Mouse (Mus musculus) heart, embryonic 12.5 days (tissue): ENCODE results near the gene Shisa5. TPM values are rescaled to one million over a fixed set of nuclear protein-coding genes. Genes with fewer than 3 reads are reported as not detected.

Experiments
- ATAC-seq: fragments of 200-750 bp; cut with Nextera tagmentation; 2 replicates; pipeline ENCODE4 v1.8.0; 2017; ENCODE audit warnings: moderate TSS enrichment, moderate library complexity; ENCODE audit not compliant: insufficient number of reproducible peaks, low FRiP score
- H3K27ac ChIP-seq: fragments of 300-500 bp; sonication (generic); 2 replicates; pipeline ENCODE4 v1.5.1; 2016; ENCODE audit warnings: mild to moderate bottlenecking, moderate library complexity; ENCODE audit not compliant: poor library complexity, severe bottlenecking
- H3K27me3 ChIP-seq: fragments of 300-500 bp; sonication (generic); replicated peaks from 2 replicates; pipeline ENCODE4 v1.6.1; 2016; ENCODE audit warnings: mild to moderate bottlenecking, moderate library complexity
- H3K36me3 ChIP-seq: fragments of 300-500 bp; sonication (generic); 2 replicates; pipeline ENCODE4 v1.6.1; 2016; ENCODE audit warnings: mild to moderate bottlenecking, moderate library complexity
- H3K4me1 ChIP-seq: fragments of 300-500 bp; sonication (generic); replicated peaks from 2 replicates; pipeline ENCODE4 v1.6.1; 2016; ENCODE audit warnings: mild to moderate bottlenecking
- H3K4me2 ChIP-seq: fragments of 300-500 bp; sonication (generic); 2 replicates; pipeline ENCODE4 v1.6.1; 2016; ENCODE audit warnings: mild to moderate bottlenecking, moderate library complexity
- H3K4me3 ChIP-seq: fragments of 300-500 bp; sonication (generic); 2 replicates; pipeline ENCODE4 v1.5.1; 2016; ENCODE audit warnings: mild to moderate bottlenecking
- H3K9ac ChIP-seq: fragments of 300-500 bp; sonication (generic); 2 replicates; pipeline ENCODE4 v1.6.1; 2016; ENCODE audit warnings: mild to moderate bottlenecking, moderate library complexity
- H3K9me3 ChIP-seq: fragments of 300-500 bp; sonication (generic); replicated peaks from 2 replicates; pipeline ENCODE4 v1.6.1; 2016; ENCODE audit warnings: mild to moderate bottlenecking, moderate library complexity
- WGBS: fragments of 180-500 bp; shearing (Covaris S2); methylation state at CpG from one replicate; pipeline ENCODE4 v1.1.7; 2016; 5-methylcytosine and 5-hydroxymethylcytosine counted together
- polyA plus RNA-seq: library from polyadenylated mRNA; unstranded; fragments of >200 nt; fragmentation: Nextera tagmentation; extraction: Ambion mirVana; gene quantifications from 2 replicates; pipeline ENCODE4 v1.2.1, GENCODE M21; 2016

The Shisa5 gene
- polyA plus RNA-seq, 1 experiment from 2014 or later, result 67.5 TPM

DNA sequence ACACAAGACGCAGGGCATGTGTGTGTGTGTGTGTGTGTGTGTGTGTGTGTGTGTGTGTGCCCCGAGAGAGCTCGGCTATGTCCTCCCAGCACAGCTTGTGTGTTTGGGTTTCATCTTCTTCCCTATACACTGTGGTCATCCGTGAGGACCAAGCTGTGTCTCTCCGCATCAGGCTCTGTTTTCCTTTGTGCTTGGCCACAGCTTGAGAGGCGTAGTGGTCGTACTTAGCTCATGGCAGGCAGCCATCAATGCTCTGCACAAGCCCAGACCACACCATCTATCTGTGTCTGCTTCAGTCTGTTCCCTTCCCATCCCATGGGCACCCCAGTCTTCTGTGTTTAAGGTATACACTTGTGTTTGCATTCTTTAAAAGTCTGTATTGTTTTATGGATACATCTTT is 3.0 kb downstream of the Shisa5 start:
- H3K9me3 ChIP-seq, result no peaks in the 10 kb centered on the region
- peak overlapping the region; percentile 5; the same call in 1 of the 2 replicates for H3K9ac ChIP-seq
- peak overlapping the region; percentile 0; the same call in 1 of the 2 replicates for H3K4me3 ChIP-seq
- 0 out of 2 replicates have a peak, but pooled peaks have one; percentile 1 for ATAC-seq
- peaks cover 37% of the 10 kb centered on the region for H3K4me1 ChIP-seq
- H3K27me3 ChIP-seq, result no peaks in the 10 kb centered on the region
- H3K4me2 ChIP-seq, result peak overlapping the region; percentile 81
- no peak overlapping the region for H3K27ac ChIP-seq
- WGBS, result 58% methylated on average over 7 of the region's 7 CpGs
- peaks cover 8% of the 10 kb centered on the region; the same call in 1 of the 2 replicates for H3K36me3 ChIP-seq

DNA sequence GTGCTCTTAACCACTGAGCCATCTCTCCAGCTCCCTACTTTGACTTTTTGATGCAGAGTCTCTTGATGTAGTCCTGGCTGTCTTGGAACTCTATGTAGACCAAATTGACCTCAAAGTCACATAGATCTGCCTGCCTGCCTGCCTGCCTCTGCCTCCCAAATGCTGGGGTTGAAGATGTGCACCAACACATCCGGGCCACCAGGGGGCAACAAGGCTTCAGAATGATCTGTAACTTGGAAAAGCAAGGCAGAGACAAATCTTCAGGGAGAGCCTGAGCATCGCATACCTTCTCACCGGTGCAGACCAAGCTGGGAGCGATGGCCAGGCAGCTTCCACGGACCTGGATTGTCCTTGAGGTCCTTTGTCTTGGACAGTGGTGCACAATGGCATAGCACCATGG is 7.9 kb downstream of the Shisa5 start:
- ATAC-seq, result no peak
- Histone ChIP-seq H3K9me3 (no peaks in the 10 kb centered on the region), H3K4me3 (no peak overlapping the region), H3K27me3 (no peaks in the 10 kb centered on the region), H3K9ac (no peak overlapping the region), H3K4me1 (peaks cover 6% of the 10 kb centered on the region), H3K27ac (no peak overlapping the region), H3K36me3 (peaks cover 25% of the 10 kb centered on the region), H3K4me2 (no peak overlapping the region)
- 35% methylated on average over 5 of the region's 5 CpGs for WGBS

DNA sequence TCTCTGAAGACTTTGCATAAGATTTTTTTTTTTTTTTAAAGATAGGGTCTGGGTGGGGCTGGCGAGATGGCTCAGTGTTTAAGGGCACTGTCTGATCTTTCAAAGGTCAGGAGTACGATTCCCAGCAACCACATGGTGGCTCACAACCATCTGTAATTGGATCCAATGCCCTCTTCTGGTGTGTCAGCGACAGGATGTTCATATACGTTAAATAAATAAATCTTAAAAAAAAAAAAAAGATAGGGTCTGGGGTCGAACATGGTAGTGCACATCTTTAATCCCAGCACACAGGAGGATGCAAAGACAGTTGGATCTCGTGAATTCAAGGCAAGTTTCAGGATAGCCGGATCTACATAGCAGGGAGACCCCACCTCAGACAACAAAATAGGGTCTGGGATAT is 11.0 kb downstream of the Shisa5 start:
- peaks cover 37% of the 10 kb centered on the region for H3K36me3 ChIP-seq
- no peak for ATAC-seq
- H3K27ac ChIP-seq, result no peak overlapping the region
- peaks cover 4% of the 10 kb centered on the region for H3K4me1 ChIP-seq
- H3K4me3 ChIP-seq, result no peak overlapping the region
- H3K9me3 ChIP-seq, result no peaks in the 10 kb centered on the region
- no peak overlapping the region for H3K4me2 ChIP-seq
- WGBS, result 76% methylated on average over 7 of the region's 7 CpGs
- H3K27me3 ChIP-seq, result no peaks in the 10 kb centered on the region
- H3K9ac ChIP-seq, result no peak overlapping the region

DNA sequence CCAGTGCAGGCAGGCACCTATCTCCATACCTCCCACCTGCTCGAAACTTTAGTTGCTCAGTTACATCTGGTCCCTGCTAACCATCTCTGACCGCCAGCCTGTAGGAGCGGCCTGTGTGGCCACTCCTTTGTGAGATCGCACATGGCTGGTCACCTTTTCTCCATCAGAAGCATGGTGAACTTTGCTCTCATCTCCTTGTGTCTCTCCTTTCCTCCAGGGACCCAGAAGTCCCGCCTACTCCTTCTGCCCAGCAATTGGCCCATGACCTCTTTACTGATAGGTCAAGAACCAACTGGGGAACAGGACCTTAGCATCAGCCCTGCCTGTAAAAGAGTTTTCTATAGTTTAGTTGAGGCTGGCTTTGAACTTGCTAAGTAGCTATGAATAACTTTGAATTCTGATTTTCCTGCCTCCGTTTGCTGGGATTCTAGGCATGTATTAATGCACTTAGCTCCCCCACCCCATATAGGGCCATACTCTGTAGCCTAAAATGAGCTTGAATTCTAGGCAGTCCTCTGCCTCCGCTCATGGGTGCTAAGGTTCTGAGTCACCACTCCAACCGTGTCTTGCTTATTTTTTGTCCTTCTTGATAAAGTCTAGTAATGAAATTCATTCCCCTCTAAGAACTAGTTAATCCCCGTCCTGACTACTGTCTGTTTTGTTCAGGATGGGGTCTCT is 11.8 kb downstream of the Shisa5 start:
- Histone ChIP-seq H3K9ac (no peak overlapping the region), H3K4me1 (peaks cover 10% of the 10 kb centered on the region), H3K27ac (no peak overlapping the region), H3K9me3 (no peaks in the 10 kb centered on the region), H3K4me3 (no peak overlapping the region), H3K27me3 (no peaks in the 10 kb centered on the region), H3K36me3 (peaks cover 34% of the 10 kb centered on the region), H3K4me2 (no peak overlapping the region)
- 82% methylated on average over 9 of the region's 9 CpGs for WGBS
- ATAC-seq, result no peak

DNA sequence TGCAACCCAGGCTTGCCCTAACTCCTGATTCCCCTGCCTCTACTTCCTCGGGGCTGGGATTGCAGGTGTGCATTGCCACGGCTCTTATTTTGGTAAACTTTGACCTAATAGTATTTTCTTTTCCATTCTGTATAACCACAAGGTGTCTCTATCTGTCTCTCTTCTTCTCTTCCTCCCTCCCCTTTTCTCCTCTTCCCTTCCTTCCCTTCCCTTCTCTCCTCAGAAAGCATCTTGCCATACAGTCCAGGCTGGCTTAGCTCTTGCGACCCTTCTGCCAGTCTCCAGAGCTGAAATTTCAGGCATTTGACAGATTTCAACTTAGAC is 12.3 kb downstream of the Shisa5 start:
- ATAC-seq, result no peak
- no peak overlapping the region for H3K4me2 ChIP-seq
- 78% methylated on average over 3 of the region's 3 CpGs for WGBS

DNA sequence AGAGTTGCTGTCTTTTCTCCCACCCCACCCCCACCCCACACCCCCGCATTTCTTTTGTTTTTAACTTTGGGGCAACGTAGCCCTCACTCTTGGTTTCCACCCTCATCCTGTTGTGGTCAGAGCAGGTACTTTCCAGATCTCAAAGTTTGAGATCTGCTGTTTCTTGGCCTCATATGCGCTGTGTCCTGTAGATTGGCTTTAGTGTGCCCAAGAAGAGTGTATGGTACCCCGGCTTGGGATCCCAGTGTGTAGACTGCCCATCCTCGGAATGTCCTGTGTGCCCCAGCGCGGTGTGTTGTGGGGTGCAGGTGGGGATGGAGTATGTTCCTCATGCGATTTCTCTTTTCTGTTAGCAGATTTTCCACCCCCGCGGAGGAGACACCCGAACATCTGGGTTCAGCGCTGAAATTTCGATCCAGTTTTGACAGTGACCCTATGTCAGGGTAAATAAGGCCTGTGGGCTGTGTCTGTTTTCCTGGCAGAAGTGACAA is 12.7 kb downstream of the Shisa5 start:
- peaks cover 15% of the 10 kb centered on the region for H3K4me1 ChIP-seq
- H3K27ac ChIP-seq, result no peak overlapping the region
- ATAC-seq, result no peak
- no peak overlapping the region for H3K4me2 ChIP-seq
- H3K27me3 ChIP-seq, result no peaks in the 10 kb centered on the region
- no peak overlapping the region for H3K9ac ChIP-seq
- no peak overlapping the region for H3K4me3 ChIP-seq
- WGBS, result 90% methylated on average over 13 of the region's 13 CpGs
- H3K9me3 ChIP-seq, result no peaks in the 10 kb centered on the region
- peaks cover 36% of the 10 kb centered on the region for H3K36me3 ChIP-seq

More for the DNA sequence above, 12.3 kb downstream of the Shisa5 start:
- no peaks in the 10 kb centered on the region for H3K9me3 ChIP-seq
- no peak overlapping the region for H3K27ac ChIP-seq
- H3K4me3 ChIP-seq, result no peak overlapping the region
- H3K4me1 ChIP-seq, result peaks cover 15% of the 10 kb centered on the region
- no peaks in the 10 kb centered on the region for H3K27me3 ChIP-seq
- H3K9ac ChIP-seq, result no peak overlapping the region
- H3K36me3 ChIP-seq, result peaks cover 34% of the 10 kb centered on the region

DNA sequence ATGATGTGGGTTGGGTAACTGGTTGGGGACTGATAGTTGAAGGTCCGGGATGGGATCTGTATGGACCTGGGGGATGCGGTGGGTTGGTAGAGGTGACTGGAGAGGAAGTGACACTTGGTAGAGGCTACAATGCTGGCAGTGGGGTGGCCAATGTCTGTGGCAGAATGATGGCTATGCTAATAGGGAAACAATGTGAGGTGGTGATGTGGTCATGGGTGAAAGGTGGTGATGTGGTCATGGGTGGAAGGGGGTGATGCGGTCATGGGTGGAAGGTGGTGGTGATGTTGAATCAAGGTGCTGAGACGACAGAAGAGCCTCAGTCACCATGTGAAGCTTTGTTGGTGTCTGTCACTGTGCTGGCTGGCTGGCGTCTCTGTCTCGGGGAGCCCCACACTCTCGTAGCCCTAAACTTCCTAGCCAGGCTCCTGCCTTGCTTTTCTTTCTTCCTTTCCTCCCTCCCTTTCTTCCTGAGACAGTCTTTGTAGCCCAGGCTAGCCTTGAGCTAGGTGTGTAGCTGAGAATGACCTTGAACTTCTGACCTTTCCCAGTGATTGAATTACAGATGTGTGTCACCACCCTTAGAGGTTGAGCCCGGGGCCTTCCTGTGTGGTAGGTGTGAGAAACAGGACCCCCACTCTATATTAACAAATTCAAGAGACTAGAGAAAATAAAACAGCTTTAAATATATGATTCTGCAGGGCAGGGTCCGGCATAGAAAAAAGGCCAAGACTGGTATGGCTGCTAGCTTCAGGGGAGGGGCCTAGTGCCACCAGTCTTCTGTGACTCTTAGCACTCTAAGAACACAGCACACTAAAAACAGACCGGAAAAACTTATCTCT is 13.5 kb downstream of the Shisa5 start:
- no peak overlapping the region for H3K4me2 ChIP-seq
- H3K4me1 ChIP-seq, result peaks cover 15% of the 10 kb centered on the region
- H3K9me3 ChIP-seq, result no peaks in the 10 kb centered on the region
- WGBS, result 90% methylated on average over 10 of the region's 10 CpGs
- no peak overlapping the region for H3K27ac ChIP-seq
- peaks cover 39% of the 10 kb centered on the region for H3K36me3 ChIP-seq
- no peaks in the 10 kb centered on the region for H3K27me3 ChIP-seq
- no peak for ATAC-seq
- H3K4me3 ChIP-seq, result no peak overlapping the region
- H3K9ac ChIP-seq, result no peak overlapping the region

DNA sequence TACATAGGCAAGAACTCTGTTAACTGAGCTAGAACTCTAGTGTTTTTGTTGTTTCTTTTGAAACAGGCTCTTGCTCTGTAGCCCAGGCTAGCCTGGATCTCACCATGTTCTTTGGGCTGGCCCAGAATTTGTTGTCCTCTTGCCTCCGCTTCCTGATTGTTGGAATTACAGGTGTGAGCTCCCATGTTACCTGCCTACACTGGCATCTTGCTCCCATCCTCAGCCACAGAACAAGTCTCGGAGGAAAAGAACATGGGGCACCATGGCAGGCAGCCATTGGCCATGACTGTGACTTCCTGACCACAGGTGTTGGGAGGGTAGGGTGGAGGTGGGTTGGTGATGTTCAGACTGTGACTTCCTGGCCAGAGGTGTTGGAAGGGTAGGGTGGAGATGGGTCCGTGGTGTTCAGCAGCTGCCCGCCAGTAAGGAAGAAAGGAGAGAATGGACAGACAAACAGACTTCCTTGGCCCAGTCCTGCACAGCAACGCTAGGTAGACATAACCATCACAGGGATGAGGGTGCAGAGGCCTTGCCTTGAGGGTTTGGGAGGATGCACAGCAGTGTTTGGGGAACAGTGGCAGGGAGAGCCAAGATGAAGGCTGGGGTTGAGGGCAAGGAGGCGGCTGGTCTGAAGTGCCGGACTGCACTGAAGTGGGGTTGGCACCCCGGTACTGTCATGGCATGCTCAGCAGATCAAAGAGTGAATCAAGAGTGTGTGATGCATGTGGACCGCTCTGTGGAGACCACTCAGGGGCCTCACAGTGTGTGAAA is 14.3 kb downstream of the Shisa5 start:
- Histone ChIP-seq H3K9ac (no peak overlapping the region), H3K27ac (no peak overlapping the region), H3K9me3 (no peaks in the 10 kb centered on the region), H3K4me2 (no peak overlapping the region), H3K4me3 (no peak overlapping the region), H3K4me1 (peaks cover 15% of the 10 kb centered on the region), H3K36me3 (peaks cover 47% of the 10 kb centered on the region), H3K27me3 (no peaks in the 10 kb centered on the region)
- 87% methylated on average over 9 of the region's 9 CpGs for WGBS
- ATAC-seq, result no peak

DNA sequence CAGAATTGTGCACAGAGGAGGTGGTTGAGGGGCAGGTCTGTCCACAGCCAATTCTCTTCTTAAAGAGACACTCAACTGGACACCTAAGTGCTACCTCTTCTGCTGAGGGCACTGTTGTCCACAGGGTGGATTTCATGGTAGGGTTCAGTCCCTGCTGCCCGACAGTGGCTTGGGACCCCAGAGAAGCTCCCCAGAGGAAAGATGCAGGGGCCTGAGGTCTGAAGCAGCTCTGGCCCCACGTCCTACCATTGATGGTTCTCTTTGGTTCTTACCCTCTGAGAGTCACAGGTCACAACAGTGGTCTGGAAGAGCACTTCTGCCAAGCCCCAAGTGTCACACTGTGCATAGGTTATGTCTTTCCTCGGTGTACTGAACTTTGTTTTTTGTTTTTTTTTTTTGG is 15.0 kb downstream of the Shisa5 start:
- no peak overlapping the region for H3K9ac ChIP-seq
- WGBS, result 85% methylated on average over 3 of the region's 3 CpGs

DNA sequence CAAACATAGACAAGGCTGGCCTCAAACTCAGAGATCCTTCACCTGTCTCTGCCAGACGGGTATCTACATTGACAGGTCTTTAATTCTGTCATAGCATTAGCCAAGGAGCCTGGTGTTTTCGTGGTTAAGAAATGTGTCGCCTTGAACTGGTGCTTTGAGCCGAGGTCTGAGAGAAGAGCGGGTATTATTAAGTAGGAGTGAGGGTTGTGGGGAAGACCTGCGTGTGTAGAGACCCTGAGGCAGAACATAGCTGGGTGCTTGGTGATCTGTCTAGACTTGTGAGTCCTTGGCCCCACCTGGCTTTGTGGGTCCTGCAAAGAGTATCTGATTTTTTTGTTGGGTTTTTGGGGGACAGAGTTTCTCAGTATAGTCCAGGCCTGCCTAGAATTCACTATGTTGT is 15.5 kb downstream of the Shisa5 start:
- Histone ChIP-seq H3K36me3 (peaks cover 48% of the 10 kb centered on the region), H3K4me3 (no peak overlapping the region), H3K27ac (0 out of 2 replicates have a peak overlapping the region, but pooled peaks have one; percentile 77), H3K27me3 (no peaks in the 10 kb centered on the region), H3K4me2 (no peak overlapping the region), H3K9ac (no peak overlapping the region), H3K9me3 (no peaks in the 10 kb centered on the region), H3K4me1 (peaks cover 21% of the 10 kb centered on the region)
- ATAC-seq, result no peak
- WGBS, result 70% methylated on average over 6 of the region's 6 CpGs

More for the DNA sequence above, 15.0 kb downstream of the Shisa5 start:
- H3K4me3 ChIP-seq, result no peak overlapping the region
- H3K9me3 ChIP-seq, result no peaks in the 10 kb centered on the region
- peaks cover 49% of the 10 kb centered on the region for H3K36me3 ChIP-seq
- H3K27me3 ChIP-seq, result no peaks in the 10 kb centered on the region
- no peak overlapping the region for H3K27ac ChIP-seq
- H3K4me1 ChIP-seq, result peaks cover 16% of the 10 kb centered on the region
- H3K4me2 ChIP-seq, result no peak overlapping the region
- no peak for ATAC-seq

DNA sequence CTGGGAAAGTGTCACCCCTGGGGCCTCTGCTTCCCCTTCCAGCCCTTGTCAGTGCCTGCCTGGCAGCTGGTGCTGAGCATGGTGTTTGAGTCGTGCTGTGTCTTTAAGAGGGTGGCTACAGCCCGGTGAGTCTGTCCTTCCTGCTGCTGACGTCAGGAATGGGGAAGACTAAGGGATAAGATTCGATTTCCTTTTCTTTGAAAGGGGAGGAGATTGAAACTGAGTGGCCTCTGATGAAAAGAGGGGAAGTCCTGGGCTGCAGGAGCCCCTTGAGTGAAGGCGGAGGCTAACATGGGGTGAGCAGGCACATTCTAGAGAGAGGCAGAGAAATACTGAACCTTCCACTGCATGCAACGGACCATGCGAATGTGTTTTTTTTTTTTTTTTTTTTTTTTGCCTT is 16.3 kb downstream of the Shisa5 start:
- WGBS, result 7% methylated on average over 7 of the region's 7 CpGs
- ATAC-seq, result peak; percentile 71
- peak overlapping the region; percentile 64 for H3K4me2 ChIP-seq
- peak overlapping the region; percentile 77 for H3K27ac ChIP-seq
- H3K4me3 ChIP-seq, result peak overlapping the region; percentile 38
- no peaks in the 10 kb centered on the region for H3K9me3 ChIP-seq
- peaks cover 48% of the 10 kb centered on the region for H3K36me3 ChIP-seq
- H3K27me3 ChIP-seq, result no peaks in the 10 kb centered on the region
- peak overlapping the region; percentile 65 for H3K9ac ChIP-seq
- H3K4me1 ChIP-seq, result peaks cover 28% of the 10 kb centered on the region
